Mouse (Mus musculus) frontal cortex, postnatal 25 days (tissue): ENCODE results near the gene Rab17.

Experiments used
- DNase-seq, 2 experiments: peaks; one replicate each; pipeline ENCODE4 v3.0.0; 2022; ENCODE audit warnings: low spot score in 2 of 2

The Rab17 gene

GRCm38 (mm10) chr1:90995916-90996315 lies 26.5 kb upstream of the Rab17 start:
- DNase-seq = no peak

- DNase-seq = no peak
Measured at GRCm38 (mm10) chr1:90981346-90981745, 11.9 kb upstream of the Rab17 start.

- no peak for DNase-seq
Measured at GRCm38 (mm10) chr1:90980638-90981330, 11.3 kb upstream of the Rab17 start.

GRCm38 (mm10) chr1:90975960-90976359 lies 6.5 kb upstream of the Rab17 start:
- DNase-seq = no peak

- peak; percentile 37 to 57 for DNase-seq
Measured at GRCm38 (mm10) chr1:90974906-90975649, 5.6 kb upstream of the Rab17 start.

- DNase-seq = no peak
Measured at GRCm38 (mm10) chr1:90973574-90973911, 4.1 kb upstream of the Rab17 start.

GRCm38 (mm10) chr1:90972911-90973573 lies 3.6 kb upstream of the Rab17 start:
- peak; percentile 97 to 98 for DNase-seq

GRCm38 (mm10) chr1:90969881-90970390 lies 475 bp upstream of the Rab17 start:
- no peak for DNase-seq

- no peak for DNase-seq
Measured at GRCm38 (mm10) chr1:90968649-90969048, 812 bp downstream of the Rab17 start.

- no peak for DNase-seq
Measured at GRCm38 (mm10) chr1:90967583-90967982, 1.9 kb downstream of the Rab17 start.

GRCm38 (mm10) chr1:90962994-90963393 lies 6.5 kb downstream of the Rab17 start:
- no peak for DNase-seq

- no peak for DNase-seq
Measured at GRCm38 (mm10) chr1:90962526-90962925, 6.9 kb downstream of the Rab17 start.

- DNase-seq = peak; percentile 27 to 59
Measured at GRCm38 (mm10) chr1:90956245-90957096, 13.0 kb downstream of the Rab17 start.

GRCm38 (mm10) chr1:90953688-90954087 lies 15.8 kb downstream of the Rab17 start:
- no peak for DNase-seq

- no peak for DNase-seq
Measured at GRCm38 (mm10) chr1:90952808-90953207, 16.7 kb downstream of the Rab17 start, which contains the start of gene Prlh. Prlh (plus strand) TSS chr1:90953108.

- DNase-seq = no peak
Measured at GRCm38 (mm10) chr1:90951670-90952069, 17.8 kb downstream of the Rab17 start.

- no peak for DNase-seq
Measured at GRCm38 (mm10) chr1:90949309-90949708, 20.2 kb downstream of the Rab17 start.

- no peak for DNase-seq
Measured at GRCm38 (mm10) chr1:90947252-90947651, 22.2 kb downstream of the Rab17 start.

- DNase-seq = no peak
Measured at GRCm38 (mm10) chr1:90945171-90945570, 24.3 kb downstream of the Rab17 start.

- DNase-seq = no peak
Measured at GRCm38 (mm10) chr1:90939980-90940379, 29.5 kb downstream of the Rab17 start.

GRCm38 (mm10) chr1:90936990-90937389 lies 32.5 kb downstream of the Rab17 start:
- no peak for DNase-seq

- no peak for DNase-seq
Measured at GRCm38 (mm10) chr1:90933001-90933400, 36.5 kb downstream of the Rab17 start.
